Mouse (Mus musculus): ENCODE measurements at regions not wholly inside any gene's neighbourhood (a gene's known extent, or its start where the extent isn't known, plus 50 kb on each side); places are given as distances from the start of the nearest gene placed in this dataset.

GRCm38 (mm10) chr14:89597812-89598211 is 1126.6 kb upstream of the Pcdh20 start:
- no peaks in the 10 kb centered on the region for H3K27me3 ChIP-seq (ENCODE audit: control insufficient read depth, insufficient read depth, low read length)
- H3K27ac ChIP-seq (replicated peaks; ENCODE audit: low read depth, low read length): no peak overlapping the region
- H3K4me1 ChIP-seq (ENCODE audit: control insufficient read depth, insufficient read depth, low read length): no peaks in the 10 kb centered on the region
- H3K36me3 ChIP-seq (replicated peaks; ENCODE audit: control insufficient read depth, insufficient read depth, low read depth, low read length): no peaks in the 10 kb centered on the region
- no peak for DNase-seq (ENCODE audit: low spot score)
- H3K4me3 ChIP-seq (ENCODE audit: low read depth, low read length): no peak overlapping the region
- no peak overlapping the region for H3K9ac ChIP-seq (replicated peaks; ENCODE audit: low read length)
- H3K4me2 ChIP-seq (ENCODE audit: low read depth, low read length): no peak overlapping the region
- no peak for ATAC-seq (replicated peaks; ENCODE audit: insufficient number of reproducible peaks, low FRiP score, low TSS enrichment, low read depth)
- H3K9me3 ChIP-seq (replicated peaks; ENCODE audit: control insufficient read depth, low read length): no peaks in the 10 kb centered on the region
- WGBS: 65% methylated on average over 1 of the region's 1 CpGs

GRCm38 (mm10) chr14:89573576-89573975 is 1102.4 kb upstream of the Pcdh20 start:
- ATAC-seq (replicated peaks; ENCODE audit: insufficient number of reproducible peaks, low FRiP score, low TSS enrichment, low read depth): no peak

DNA sequence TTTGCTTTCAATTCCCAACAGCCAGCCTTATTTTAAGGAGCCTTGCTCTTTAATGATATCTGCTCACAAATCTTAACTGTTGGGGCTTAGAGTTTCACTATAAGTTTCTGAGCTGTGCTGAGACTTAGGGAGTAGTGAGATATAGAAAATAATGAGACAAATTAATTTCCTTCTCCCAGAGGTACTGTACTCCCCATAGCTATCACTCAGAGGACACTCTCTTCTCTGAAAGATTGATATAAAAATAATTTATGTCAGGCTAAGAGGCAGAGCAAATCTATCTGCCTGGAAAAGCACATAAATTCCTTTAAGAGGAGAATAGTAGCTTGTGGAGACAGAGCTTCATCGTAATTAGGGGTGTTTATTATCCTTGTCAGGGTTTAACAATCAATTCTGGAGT is 1100.5 kb upstream of the Pcdh20 start:
- Histone ChIP-seq H3K36me3 (replicated peaks; ENCODE audit: control insufficient read depth, insufficient read depth, low read depth, low read length) (no peaks in the 10 kb centered on the region), H3K9ac (replicated peaks; ENCODE audit: low read length) (no peak overlapping the region), H3K4me3 (ENCODE audit: low read depth, low read length) (no peak overlapping the region), H3K27me3 (ENCODE audit: control insufficient read depth, insufficient read depth, low read length) (no peaks in the 10 kb centered on the region), H3K4me2 (ENCODE audit: low read depth, low read length) (no peak overlapping the region), H3K27ac (replicated peaks; ENCODE audit: low read depth, low read length) (no peak overlapping the region), H3K4me1 (ENCODE audit: control insufficient read depth, insufficient read depth, low read length) (no peaks in the 10 kb centered on the region), H3K9me3 (replicated peaks; ENCODE audit: control insufficient read depth, low read length) (no peaks in the 10 kb centered on the region)
- DNase-seq (ENCODE audit: low spot score) (no peak), ATAC-seq (replicated peaks; ENCODE audit: insufficient number of reproducible peaks, low FRiP score, low TSS enrichment, low read depth) (no peak)
- 58% methylated on average over 1 of the region's 1 CpGs for WGBS

More at GRCm38 (mm10) chr14:89573576-89573975, 1102.4 kb upstream of the Pcdh20 start:
- Histone ChIP-seq H3K27ac (replicated peaks; ENCODE audit: low read depth, low read length) (no peak overlapping the region), H3K4me1 (ENCODE audit: control insufficient read depth, insufficient read depth, low read length) (no peaks in the 10 kb centered on the region), H3K36me3 (replicated peaks; ENCODE audit: control insufficient read depth, insufficient read depth, low read depth, low read length) (no peaks in the 10 kb centered on the region), H3K4me2 (ENCODE audit: low read depth, low read length) (no peak overlapping the region), H3K9me3 (replicated peaks; ENCODE audit: control insufficient read depth, low read length) (no peaks in the 10 kb centered on the region), H3K4me3 (ENCODE audit: low read depth, low read length) (no peak overlapping the region), H3K9ac (replicated peaks; ENCODE audit: low read length) (no peak overlapping the region), H3K27me3 (ENCODE audit: control insufficient read depth, insufficient read depth, low read length) (no peaks in the 10 kb centered on the region)
- 62% methylated on average over 3 of the region's 3 CpGs for WGBS
- no peak for DNase-seq (ENCODE audit: low spot score)

- 85% methylated on average over 3 of the region's 3 CpGs for WGBS
- no peak overlapping the region for H3K27ac ChIP-seq (replicated peaks; ENCODE audit: low read depth, low read length)
- H3K4me1 ChIP-seq (ENCODE audit: control insufficient read depth, insufficient read depth, low read length): no peaks in the 10 kb centered on the region
- ATAC-seq (replicated peaks; ENCODE audit: insufficient number of reproducible peaks, low FRiP score, low TSS enrichment, low read depth) (no peak), DNase-seq (ENCODE audit: low spot score) (no peak)
- no peak overlapping the region for H3K9ac ChIP-seq (replicated peaks; ENCODE audit: low read length)
- no peaks in the 10 kb centered on the region for H3K9me3 ChIP-seq (replicated peaks; ENCODE audit: control insufficient read depth, low read length)
- no peaks in the 10 kb centered on the region for H3K27me3 ChIP-seq (ENCODE audit: control insufficient read depth, insufficient read depth, low read length)
- H3K4me2 ChIP-seq (ENCODE audit: low read depth, low read length): no peak overlapping the region
- H3K36me3 ChIP-seq (replicated peaks; ENCODE audit: control insufficient read depth, insufficient read depth, low read depth, low read length): no peaks in the 10 kb centered on the region
- no peak overlapping the region for H3K4me3 ChIP-seq (ENCODE audit: low read depth, low read length)
Observed at GRCm38 (mm10) chr14:89559822-89560477, 1088.8 kb upstream of the Pcdh20 start.

DNA sequence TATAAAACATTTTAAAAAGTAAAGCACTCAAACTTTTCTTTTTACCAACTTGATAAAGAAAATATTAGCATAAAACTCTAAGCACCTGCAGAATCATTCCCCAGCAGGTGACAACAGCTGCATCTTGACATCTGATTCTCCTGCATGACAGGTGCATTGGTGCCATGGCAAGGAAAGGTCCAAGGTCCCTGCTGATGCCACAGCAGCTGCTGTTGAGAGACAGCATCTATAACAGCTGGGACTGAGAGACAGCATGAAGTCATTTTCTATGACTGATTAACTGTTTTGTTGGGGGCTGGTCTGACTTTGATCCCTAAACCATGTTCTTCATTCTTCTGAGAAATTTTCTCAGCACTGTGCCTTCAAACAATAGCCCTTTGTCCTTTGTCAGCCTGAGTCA is 1086.1 kb upstream of the Pcdh20 start:
- Histone ChIP-seq H3K27me3 (ENCODE audit: control insufficient read depth, insufficient read depth, low read length) (no peaks in the 10 kb centered on the region), H3K4me2 (ENCODE audit: low read depth, low read length) (no peak overlapping the region), H3K27ac (replicated peaks; ENCODE audit: low read depth, low read length) (no peak overlapping the region), H3K9ac (replicated peaks; ENCODE audit: low read length) (no peak overlapping the region), H3K9me3 (replicated peaks; ENCODE audit: control insufficient read depth, low read length) (no peaks in the 10 kb centered on the region), H3K4me1 (ENCODE audit: control insufficient read depth, insufficient read depth, low read length) (no peaks in the 10 kb centered on the region), H3K36me3 (replicated peaks; ENCODE audit: control insufficient read depth, insufficient read depth, low read depth, low read length) (no peaks in the 10 kb centered on the region), H3K4me3 (ENCODE audit: low read depth, low read length) (no peak overlapping the region)
- ATAC-seq (replicated peaks; ENCODE audit: insufficient number of reproducible peaks, low FRiP score, low TSS enrichment, low read depth) (no peak; the same call in 1 of the 2 replicates), DNase-seq (ENCODE audit: low spot score) (peak; percentile 13)

DNA sequence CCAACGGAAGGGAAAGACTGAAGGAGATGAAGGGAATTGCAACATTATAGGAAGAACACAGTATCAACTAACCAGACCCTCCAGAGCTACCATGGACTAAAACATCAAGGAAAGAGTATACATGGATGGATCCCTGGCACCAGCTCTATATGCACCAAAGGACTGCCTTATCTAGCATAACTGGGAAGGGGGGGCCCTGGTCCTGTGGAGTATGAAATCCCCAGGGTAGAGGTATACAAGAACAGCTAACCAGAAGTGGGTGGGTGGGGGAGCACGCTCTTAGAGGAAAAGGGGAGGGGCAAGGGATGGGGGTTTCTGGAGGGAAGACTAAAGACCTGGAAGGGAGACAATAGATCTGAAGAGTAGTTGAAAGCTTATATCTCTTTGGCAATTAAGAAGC is 1085.0 kb upstream of the Pcdh20 start:
- 61% methylated on average over 2 of the region's 2 CpGs for WGBS

DNA sequence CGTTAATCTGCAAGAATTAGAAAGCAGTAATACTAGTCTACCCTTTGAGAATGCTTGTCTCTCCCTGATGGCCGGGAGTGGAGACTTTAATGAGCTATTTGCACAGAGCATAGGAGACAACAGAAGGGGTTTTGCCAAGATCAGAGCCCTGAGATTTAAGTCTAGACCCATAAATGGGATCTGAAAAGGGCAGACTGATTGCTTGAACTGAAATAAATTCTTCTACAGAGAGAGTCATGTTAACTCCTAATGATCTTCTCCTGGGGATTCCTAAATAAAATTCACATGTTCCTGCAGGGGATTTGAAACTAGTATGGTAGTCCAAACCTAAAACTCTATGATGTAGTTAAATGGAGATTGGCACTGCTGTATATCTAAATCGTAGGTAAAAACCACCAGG is 1082.9 kb upstream of the Pcdh20 start:
- 56% methylated on average over 3 of the region's 3 CpGs for WGBS
- ATAC-seq (replicated peaks; ENCODE audit: insufficient number of reproducible peaks, low FRiP score, low TSS enrichment, low read depth) (no peak), DNase-seq (ENCODE audit: low spot score) (peak; percentile 30)
- no peaks in the 10 kb centered on the region for H3K27me3 ChIP-seq (ENCODE audit: control insufficient read depth, insufficient read depth, low read length)
- H3K9me3 ChIP-seq (replicated peaks; ENCODE audit: control insufficient read depth, low read length): no peaks in the 10 kb centered on the region
- no peak overlapping the region for H3K27ac ChIP-seq (replicated peaks; ENCODE audit: low read depth, low read length)
- H3K36me3 ChIP-seq (replicated peaks; ENCODE audit: control insufficient read depth, insufficient read depth, low read depth, low read length): no peaks in the 10 kb centered on the region
- H3K4me3 ChIP-seq (ENCODE audit: low read depth, low read length): no peak overlapping the region
- no peaks in the 10 kb centered on the region for H3K4me1 ChIP-seq (ENCODE audit: control insufficient read depth, insufficient read depth, low read length)
- H3K4me2 ChIP-seq (ENCODE audit: low read depth, low read length): no peak overlapping the region
- H3K9ac ChIP-seq (replicated peaks; ENCODE audit: low read length): no peak overlapping the region

More for the DNA sequence above, 1085.0 kb upstream of the Pcdh20 start:
- DNase-seq (ENCODE audit: low spot score) (no peak), ATAC-seq (replicated peaks; ENCODE audit: insufficient number of reproducible peaks, low FRiP score, low TSS enrichment, low read depth) (no peak)
- H3K4me3 ChIP-seq (ENCODE audit: low read depth, low read length): no peak overlapping the region
- H3K27ac ChIP-seq (replicated peaks; ENCODE audit: low read depth, low read length): no peak overlapping the region
- no peaks in the 10 kb centered on the region for H3K36me3 ChIP-seq (replicated peaks; ENCODE audit: control insufficient read depth, insufficient read depth, low read depth, low read length)
- no peaks in the 10 kb centered on the region for H3K4me1 ChIP-seq (ENCODE audit: control insufficient read depth, insufficient read depth, low read length)
- H3K27me3 ChIP-seq (ENCODE audit: control insufficient read depth, insufficient read depth, low read length): no peaks in the 10 kb centered on the region
- no peaks in the 10 kb centered on the region for H3K9me3 ChIP-seq (replicated peaks; ENCODE audit: control insufficient read depth, low read length)
- H3K4me2 ChIP-seq (ENCODE audit: low read depth, low read length): no peak overlapping the region
- H3K9ac ChIP-seq (replicated peaks; ENCODE audit: low read length): no peak overlapping the region

All from embryonic facial prominence, embryonic 11.5 days (tissue).